Mouse (Mus musculus): ENCODE measurements at regions not wholly inside any gene's neighbourhood (a gene's known extent, or its start where the extent isn't known, plus 50 kb on each side); places are given as distances from the start of the nearest gene placed in this dataset.

DNA sequence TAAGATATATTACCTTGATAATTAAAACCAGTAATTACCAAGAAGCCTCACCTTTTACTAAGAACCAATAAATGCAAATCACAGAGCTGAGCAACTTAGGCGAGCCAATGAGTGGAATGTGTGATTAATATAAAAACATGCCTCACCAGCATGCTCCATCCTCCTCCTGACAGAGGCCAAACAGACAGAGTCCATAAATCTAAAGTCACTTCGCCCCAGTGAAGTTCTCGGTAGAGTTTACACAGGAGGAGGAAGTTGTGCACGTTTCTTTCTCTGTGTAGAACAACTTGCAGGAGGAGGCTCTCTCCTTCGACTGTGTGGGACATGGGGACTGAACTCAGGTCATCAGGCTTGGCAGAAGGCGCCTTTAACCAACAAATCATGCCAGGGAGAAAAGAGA is 139.5 kb upstream of the Cops8 start:
- TF ChIP-seq POLR2AphosphoS5 (IDR thresholded peaks at IDR 0.05; ENCODE audit: insufficient replicate concordance, low read depth, low read length): no peak
- no peak for TF ChIP-seq CTCF (IDR thresholded peaks at IDR 0.05; ENCODE audit: low read depth, low read length)
- no peak for TF ChIP-seq TAL1 (conservative IDR thresholded peaks at IDR 0.05; ENCODE audit: low read depth, low read length)
- no peak for TF ChIP-seq GATA1 (IDR thresholded peaks at IDR 0.05; ENCODE audit: borderline replicate concordance, low read length)
- no peak for TF ChIP-seq GATA2 (IDR thresholded peaks at IDR 0.05; ENCODE audit: borderline replicate concordance, low read depth, low read length)
- Histone ChIP-seq H3K4me3 (ENCODE audit: low read depth, low read length) (no peak overlapping the region), H3K9me3 (replicated peaks) (peaks cover 83% of the 10 kb centered on the region), H3K36me3 (replicated peaks) (no peaks in the 10 kb centered on the region), H3K4me1 (ENCODE audit: insufficient read depth, low read depth, low read length) (no peaks in the 10 kb centered on the region), H3K27me3 (ENCODE audit: insufficient read depth, low read length) (no peaks in the 10 kb centered on the region)
- ATAC-seq (ENCODE audit: extremely low read depth, insufficient number of reproducible peaks, low FRiP score, poor library complexity, severe bottlenecking) (no peak), DNase-seq (ENCODE audit: low spot score) (no peak)

GRCm38 (mm10) chr1:90467646-90468045 is 135.1 kb upstream of the Cops8 start:
- no peak for TF ChIP-seq POLR2AphosphoS5 (IDR thresholded peaks at IDR 0.05; ENCODE audit: insufficient replicate concordance, low read depth, low read length)
- no peak for TF ChIP-seq TAL1 (conservative IDR thresholded peaks at IDR 0.05; ENCODE audit: low read depth, low read length)
- Histone ChIP-seq H3K27me3 (ENCODE audit: insufficient read depth, low read length) (no peaks in the 10 kb centered on the region), H3K4me1 (ENCODE audit: insufficient read depth, low read depth, low read length) (no peaks in the 10 kb centered on the region), H3K9me3 (replicated peaks) (peaks cover 93% of the 10 kb centered on the region), H3K4me3 (ENCODE audit: low read depth, low read length) (no peak overlapping the region), H3K36me3 (replicated peaks) (no peaks in the 10 kb centered on the region)
- no peak for ATAC-seq (ENCODE audit: extremely low read depth, insufficient number of reproducible peaks, low FRiP score, poor library complexity, severe bottlenecking)
- no peak for DNase-seq (ENCODE audit: low spot score)

DNA sequence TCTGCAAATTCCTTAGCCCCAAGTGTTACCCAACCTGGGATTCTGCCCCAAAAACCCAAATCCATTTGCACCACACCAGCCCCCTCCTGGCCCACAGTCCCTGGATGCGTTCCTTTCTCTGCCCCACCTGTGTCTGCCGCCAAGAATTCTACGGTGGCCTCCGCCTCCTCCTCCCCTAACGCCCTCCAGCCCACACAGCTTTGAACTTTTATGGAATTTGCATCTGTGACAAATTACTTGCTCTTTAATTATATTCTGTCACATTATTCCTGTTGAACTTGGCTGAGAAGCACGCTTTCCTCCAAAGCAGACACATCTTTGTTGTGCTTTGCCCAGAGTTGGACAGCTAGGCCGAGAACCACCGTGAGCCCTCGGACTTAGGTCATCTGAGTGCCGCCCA is 131.8 kb upstream of the Cops8 start:
- DNase-seq (ENCODE audit: low spot score) (no peak), ATAC-seq (ENCODE audit: extremely low read depth, insufficient number of reproducible peaks, low FRiP score, poor library complexity, severe bottlenecking) (no peak)
- no peaks in the 10 kb centered on the region for H3K4me1 ChIP-seq (ENCODE audit: insufficient read depth, low read depth, low read length)
- H3K27me3 ChIP-seq (ENCODE audit: insufficient read depth, low read length): no peaks in the 10 kb centered on the region
- TF ChIP-seq TAL1 (conservative IDR thresholded peaks at IDR 0.05; ENCODE audit: low read depth, low read length) (no peak), GATA2 (IDR thresholded peaks at IDR 0.05; ENCODE audit: borderline replicate concordance, low read depth, low read length) (no peak), CTCF (IDR thresholded peaks at IDR 0.05; ENCODE audit: low read depth, low read length) (no peak), GATA1 (IDR thresholded peaks at IDR 0.05; ENCODE audit: borderline replicate concordance, low read length) (no peak), POLR2AphosphoS5 (IDR thresholded peaks at IDR 0.05; ENCODE audit: insufficient replicate concordance, low read depth, low read length) (no peak)
- no peaks in the 10 kb centered on the region for H3K36me3 ChIP-seq (replicated peaks)
- peaks cover 91% of the 10 kb centered on the region for H3K9me3 ChIP-seq (replicated peaks)
- no peak overlapping the region for H3K4me3 ChIP-seq (ENCODE audit: low read depth, low read length)

DNA sequence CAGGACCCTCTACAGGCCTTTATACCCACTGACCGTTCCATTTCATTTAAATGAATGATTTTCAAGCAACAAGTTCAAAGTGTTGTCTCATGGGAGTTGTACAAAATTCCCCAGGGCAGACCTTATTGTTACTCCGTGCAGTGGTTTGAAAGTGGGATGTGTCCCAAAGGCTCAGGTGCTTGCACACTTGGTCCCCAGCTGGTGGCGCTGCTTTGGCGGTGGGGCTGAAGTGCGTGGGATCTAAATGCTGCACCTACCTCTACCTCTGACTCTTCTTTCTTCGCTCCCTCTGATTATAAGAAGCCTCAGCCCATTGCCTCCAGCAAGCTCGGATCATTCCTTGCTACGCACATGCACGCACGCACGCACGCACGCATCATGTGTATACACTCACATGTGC is 131.0 kb upstream of the Cops8 start:
- ATAC-seq (ENCODE audit: extremely low read depth, insufficient number of reproducible peaks, low FRiP score, poor library complexity, severe bottlenecking): no peak
- peaks cover 89% of the 10 kb centered on the region for H3K9me3 ChIP-seq (replicated peaks)
- no peak overlapping the region for H3K4me3 ChIP-seq (ENCODE audit: low read depth, low read length)
- TF ChIP-seq CTCF (IDR thresholded peaks at IDR 0.05; ENCODE audit: low read depth, low read length): no peak
- no peak for TF ChIP-seq POLR2AphosphoS5 (IDR thresholded peaks at IDR 0.05; ENCODE audit: insufficient replicate concordance, low read depth, low read length)
- no peak for TF ChIP-seq GATA1 (IDR thresholded peaks at IDR 0.05; ENCODE audit: borderline replicate concordance, low read length)
- TF ChIP-seq TAL1 (conservative IDR thresholded peaks at IDR 0.05; ENCODE audit: low read depth, low read length): no peak
- TF ChIP-seq GATA2 (IDR thresholded peaks at IDR 0.05; ENCODE audit: borderline replicate concordance, low read depth, low read length): no peak
- no peaks in the 10 kb centered on the region for H3K4me1 ChIP-seq (ENCODE audit: insufficient read depth, low read depth, low read length)
- H3K27me3 ChIP-seq (ENCODE audit: insufficient read depth, low read length): no peaks in the 10 kb centered on the region
- H3K36me3 ChIP-seq (replicated peaks): no peaks in the 10 kb centered on the region
- DNase-seq (ENCODE audit: low spot score): no peak

DNA sequence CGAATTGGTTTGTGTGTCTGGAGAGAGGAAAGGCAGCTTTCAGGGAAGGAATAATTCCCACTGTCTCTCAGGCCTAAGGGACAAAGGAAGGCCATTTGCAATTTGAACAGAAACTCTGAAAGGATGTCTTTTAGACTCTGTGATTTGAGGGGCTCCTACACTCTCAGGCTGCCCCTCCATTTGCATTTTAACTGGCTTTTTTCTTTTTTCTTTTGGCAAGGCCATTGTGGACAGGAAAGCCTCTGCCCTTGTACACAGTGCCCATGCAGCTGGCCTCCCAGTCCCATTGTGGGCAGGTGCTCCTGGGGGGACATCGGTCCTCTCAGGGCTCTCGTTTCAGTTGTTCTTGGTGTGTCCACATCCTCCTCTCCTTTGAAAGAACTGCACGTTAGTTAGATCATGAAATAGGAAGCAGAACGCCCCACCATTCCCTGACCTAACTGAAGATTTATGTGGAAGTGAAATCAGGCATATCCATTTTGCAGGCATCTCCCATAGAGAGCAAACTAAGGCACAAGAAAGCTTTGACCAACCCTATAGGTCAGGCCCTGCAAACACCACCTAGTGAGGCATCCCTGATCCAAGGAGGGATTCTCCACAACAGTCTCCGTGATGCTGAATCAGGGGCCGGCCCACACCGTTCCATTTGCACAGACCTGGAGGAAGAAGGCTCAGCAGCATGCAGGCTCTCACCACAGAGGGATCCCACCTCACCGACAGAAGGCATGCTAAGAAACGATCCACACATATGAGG is 127.5 kb upstream of the Cops8 start:
- H3K27me3 ChIP-seq (ENCODE audit: insufficient read depth, low read length): no peaks in the 10 kb centered on the region
- H3K9me3 ChIP-seq (replicated peaks): peaks cover 75% of the 10 kb centered on the region
- TF ChIP-seq POLR2AphosphoS5 (IDR thresholded peaks at IDR 0.05; ENCODE audit: insufficient replicate concordance, low read depth, low read length) (no peak), GATA1 (IDR thresholded peaks at IDR 0.05; ENCODE audit: borderline replicate concordance, low read length) (no peak), GATA2 (IDR thresholded peaks at IDR 0.05; ENCODE audit: borderline replicate concordance, low read depth, low read length) (no peak), CTCF (IDR thresholded peaks at IDR 0.05; ENCODE audit: low read depth, low read length) (no peak), TAL1 (conservative IDR thresholded peaks at IDR 0.05; ENCODE audit: low read depth, low read length) (no peak)
- no peaks in the 10 kb centered on the region for H3K4me1 ChIP-seq (ENCODE audit: insufficient read depth, low read depth, low read length)
- no peak overlapping the region for H3K4me3 ChIP-seq (ENCODE audit: low read depth, low read length)
- H3K36me3 ChIP-seq (replicated peaks): no peaks in the 10 kb centered on the region
- no peak for ATAC-seq (ENCODE audit: extremely low read depth, insufficient number of reproducible peaks, low FRiP score, poor library complexity, severe bottlenecking)
- no peak for DNase-seq (ENCODE audit: low spot score)

DNA sequence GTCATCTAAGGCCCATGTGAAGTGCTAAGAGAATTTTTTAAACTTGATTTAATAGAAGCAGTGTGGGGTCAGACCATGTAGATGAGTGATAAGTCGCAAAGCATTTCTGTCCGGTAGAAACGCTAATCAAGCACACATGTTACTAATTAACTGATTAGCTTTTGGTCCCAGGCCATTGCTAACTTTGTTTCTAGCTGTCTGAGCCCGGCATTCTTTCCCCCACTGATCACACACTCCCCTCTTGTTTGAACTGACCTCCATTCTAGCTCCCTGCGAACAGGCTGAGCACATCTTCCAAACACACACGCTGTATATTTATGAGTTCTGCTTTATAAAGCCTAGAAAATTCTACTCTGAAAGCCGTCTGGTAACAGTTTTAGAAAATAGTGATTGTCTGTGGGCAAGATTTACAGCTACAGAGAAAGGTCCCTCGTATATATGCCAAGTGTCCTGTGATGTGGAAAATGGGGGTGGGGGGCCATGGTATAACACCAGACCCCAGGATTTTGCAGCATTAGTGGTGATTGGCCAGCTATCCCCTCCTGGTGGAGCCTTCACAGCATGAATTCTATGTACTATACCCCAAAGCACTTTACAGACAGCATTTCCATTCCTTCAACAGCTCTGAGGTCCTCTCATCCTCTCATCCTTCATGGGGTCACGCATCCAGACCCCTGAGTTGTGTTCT is 126.1 kb upstream of the Cops8 start:
- Histone ChIP-seq H3K36me3 (replicated peaks) (no peaks in the 10 kb centered on the region), H3K9me3 (replicated peaks) (peaks cover 77% of the 10 kb centered on the region), H3K4me3 (ENCODE audit: low read depth, low read length) (no peak overlapping the region), H3K4me1 (ENCODE audit: insufficient read depth, low read depth, low read length) (no peaks in the 10 kb centered on the region), H3K27me3 (ENCODE audit: insufficient read depth, low read length) (no peaks in the 10 kb centered on the region)
- ATAC-seq (ENCODE audit: extremely low read depth, insufficient number of reproducible peaks, low FRiP score, poor library complexity, severe bottlenecking): no peak
- TF ChIP-seq CTCF (IDR thresholded peaks at IDR 0.05; ENCODE audit: low read depth, low read length): no peak
- TF ChIP-seq GATA2 (IDR thresholded peaks at IDR 0.05; ENCODE audit: borderline replicate concordance, low read depth, low read length): no peak
- no peak for TF ChIP-seq GATA1 (IDR thresholded peaks at IDR 0.05; ENCODE audit: borderline replicate concordance, low read length)
- no peak for TF ChIP-seq POLR2AphosphoS5 (IDR thresholded peaks at IDR 0.05; ENCODE audit: insufficient replicate concordance, low read depth, low read length)
- no peak for DNase-seq (ENCODE audit: low spot score)
